Mouse (Mus musculus) embryonic facial prominence, embryonic 11.5 days (tissue): ENCODE results near the gene Enho. TPM values are rescaled to one million over a fixed set of nuclear protein-coding genes. Genes with fewer than 3 reads are reported as not detected.

Experiments
- ATAC-seq: fragments of 200-750 bp; cut with Nextera tagmentation; replicated peaks from 2 replicates; pipeline ENCODE4 v1.8.0; 2017; ENCODE audit warnings: low read depth; ENCODE audit not compliant: insufficient number of reproducible peaks, low FRiP score, low TSS enrichment
- DNase-seq: peaks from one replicate; pipeline ENCODE4 v3.0.0-alpha.2; 2015; ENCODE audit warnings: low spot score
- H3K27ac ChIP-seq: fragments of 300-500 bp; sonication (generic); replicated peaks from 2 replicates; pipeline ENCODE4 v1.5.1; 2014; ENCODE audit warnings: mild to moderate bottlenecking, low read depth, low read length, control low read depth
- H3K27me3 ChIP-seq: fragments of 300-500 bp; sonication (generic); 2 replicates; pipeline ENCODE4 v1.6.1; 2014; ENCODE audit warnings: mild to moderate bottlenecking, low read length, moderate library complexity, mixed read lengths; ENCODE audit not compliant: control insufficient read depth, insufficient read depth
- H3K36me3 ChIP-seq: fragments of 300-500 bp; sonication (generic); replicated peaks from 2 replicates; pipeline ENCODE4 v1.6.1; 2014; ENCODE audit warnings: low read depth, mild to moderate bottlenecking, low read length, moderate library complexity, mixed read lengths; ENCODE audit not compliant: control insufficient read depth, insufficient read depth
- H3K4me1 ChIP-seq: fragments of 300-500 bp; sonication (generic); 2 replicates; pipeline ENCODE4 v1.6.1; 2014; ENCODE audit warnings: low read length, mixed read lengths; ENCODE audit not compliant: control insufficient read depth, insufficient read depth
- H3K4me2 ChIP-seq: fragments of 300-500 bp; sonication (generic); 2 replicates; pipeline ENCODE4 v1.6.1; 2014; ENCODE audit warnings: low read depth, mild to moderate bottlenecking, control low read depth, low read length, moderate library complexity
- H3K4me3 ChIP-seq: fragments of 300-500 bp; sonication (generic); 2 replicates; pipeline ENCODE4 v1.5.1; 2014; ENCODE audit warnings: low read depth, low read length, control low read depth
- H3K9ac ChIP-seq: fragments of 300-500 bp; sonication (generic); replicated peaks from 2 replicates; pipeline ENCODE4 v1.6.1; 2014; ENCODE audit warnings: mild to moderate bottlenecking, control low read depth, low read length
- H3K9me3 ChIP-seq: fragments of 300-500 bp; sonication (generic); replicated peaks from 2 replicates; pipeline ENCODE4 v1.6.1; 2016; ENCODE audit warnings: mild to moderate bottlenecking, low read length, inconsistent platforms, mixed read lengths; ENCODE audit not compliant: control insufficient read depth
- WGBS: fragments of 180-500 bp; shearing (Covaris S2); extraction: QIAGEN DNeasy Blood & Tissue Kit; methylation state at CpG from one replicate; pipeline ENCODE4 v1.1.7; 2014; 5-methylcytosine and 5-hydroxymethylcytosine counted together
- polyA plus RNA-seq: library from polyadenylated mRNA; unstranded; fragments of >200 nt; fragmentation: Nextera tagmentation; extraction: Ambion mirVana; gene quantifications from 2 replicates; pipeline ENCODE4 v1.2.1, GENCODE M21; 2014

Gene Enho
- polyA plus RNA-seq, 1 experiment from 2014 or later = 19.9 TPM

- WGBS = 73% methylated on average over 10 of the region's 10 CpGs
- no peak for ATAC-seq
- DNase-seq = no peak
- no peak overlapping the region for H3K27ac ChIP-seq
- H3K4me1 ChIP-seq = peaks cover 11% of the 10 kb centered on the region
- no peak overlapping the region for H3K9ac ChIP-seq
- no peak overlapping the region for H3K4me2 ChIP-seq
- no peak overlapping the region for H3K4me3 ChIP-seq
- H3K36me3 ChIP-seq = no peaks in the 10 kb centered on the region; the same call in 1 of the 2 replicates
- no peaks in the 10 kb centered on the region for H3K27me3 ChIP-seq
- H3K9me3 ChIP-seq = no peaks in the 10 kb centered on the region
These were observed 41.8 kb upstream of the Enho start for GRCm38 (mm10) chr4:41681947-41682346.

- Histone ChIP-seq H3K4me3 (no peak overlapping the region), H3K9ac (no peak overlapping the region), H3K27ac (no peak overlapping the region), H3K9me3 (no peaks in the 10 kb centered on the region), H3K4me2 (no peak overlapping the region), H3K27me3 (no peaks in the 10 kb centered on the region), H3K4me1 (peaks cover 12% of the 10 kb centered on the region), H3K36me3 (no peaks in the 10 kb centered on the region; the same call in 1 of the 2 replicates)
- no peak for ATAC-seq
- WGBS = 61% methylated on average over 4 of the region's 4 CpGs
- no peak for DNase-seq
These were observed 41.1 kb upstream of the Enho start for GRCm38 (mm10) chr4:41681176-41681575.

- Histone ChIP-seq H3K4me3 (no peak overlapping the region), H3K27ac (no peak overlapping the region), H3K27me3 (no peaks in the 10 kb centered on the region), H3K4me1 (peaks cover 12% of the 10 kb centered on the region), H3K9ac (no peak overlapping the region), H3K9me3 (no peaks in the 10 kb centered on the region), H3K4me2 (no peak overlapping the region), H3K36me3 (no peaks in the 10 kb centered on the region; the same call in 1 of the 2 replicates)
- DNase-seq (no peak), ATAC-seq (no peak)
- 44% methylated on average over 1 of the region's 2 CpGs for WGBS
These were observed 39.2 kb upstream of the Enho start for GRCm38 (mm10) chr4:41679291-41679690.

GRCm38 (mm10) chr4:41678863-41679262 is 38.7 kb upstream of the Enho start:
- Histone ChIP-seq H3K4me2 (no peak overlapping the region), H3K4me3 (no peak overlapping the region), H3K27me3 (no peaks in the 10 kb centered on the region), H3K36me3 (no peaks in the 10 kb centered on the region; the same call in 1 of the 2 replicates), H3K27ac (no peak overlapping the region), H3K9me3 (no peaks in the 10 kb centered on the region), H3K4me1 (peaks cover 12% of the 10 kb centered on the region), H3K9ac (no peak overlapping the region)
- ATAC-seq (no peak), DNase-seq (no peak)
- 73% methylated on average over 6 of the region's 6 CpGs for WGBS

- WGBS = 49% methylated on average over 13 of the region's 13 CpGs
- no peak overlapping the region for H3K4me3 ChIP-seq
- H3K4me2 ChIP-seq = no peak overlapping the region
- no peak overlapping the region for H3K27ac ChIP-seq
- H3K4me1 ChIP-seq = peaks cover 13% of the 10 kb centered on the region
- H3K36me3 ChIP-seq = no peaks in the 10 kb centered on the region; the same call in 1 of the 2 replicates
- no peaks in the 10 kb centered on the region for H3K9me3 ChIP-seq
- no peak for DNase-seq
- no peak for ATAC-seq
- no peak overlapping the region for H3K9ac ChIP-seq
- H3K27me3 ChIP-seq = no peaks in the 10 kb centered on the region
These were observed 37.0 kb upstream of the Enho start for GRCm38 (mm10) chr4:41677006-41677629.

- DNase-seq (no peak), ATAC-seq (no peak)
- 63% methylated on average over 17 of the region's 17 CpGs for WGBS
- Histone ChIP-seq H3K27ac (no peak overlapping the region), H3K27me3 (no peaks in the 10 kb centered on the region), H3K9ac (no peak overlapping the region), H3K4me1 (peaks cover 18% of the 10 kb centered on the region), H3K4me3 (no peak overlapping the region), H3K4me2 (no peak overlapping the region), H3K9me3 (no peaks in the 10 kb centered on the region), H3K36me3 (no peaks in the 10 kb centered on the region; the same call in 1 of the 2 replicates)
These were observed 36.3 kb upstream of the Enho start for GRCm38 (mm10) chr4:41676248-41677005.

- H3K9me3 ChIP-seq = no peaks in the 10 kb centered on the region
- peaks cover 15% of the 10 kb centered on the region for H3K4me1 ChIP-seq
- H3K9ac ChIP-seq = no peak overlapping the region
- no peak overlapping the region for H3K27ac ChIP-seq
- H3K4me3 ChIP-seq = no peak overlapping the region
- no peak for DNase-seq
- no peak for ATAC-seq
- 61% methylated on average over 19 of the region's 19 CpGs for WGBS
- no peaks in the 10 kb centered on the region for H3K36me3 ChIP-seq
- no peak overlapping the region for H3K4me2 ChIP-seq
- H3K27me3 ChIP-seq = no peaks in the 10 kb centered on the region
These were observed 33.1 kb upstream of the Enho start for GRCm38 (mm10) chr4:41673186-41673585.

- Histone ChIP-seq H3K9me3 (no peaks in the 10 kb centered on the region), H3K36me3 (peaks cover 2% of the 10 kb centered on the region; the same call in 1 of the 2 replicates), H3K4me3 (no peak overlapping the region), H3K27ac (0 out of 2 replicates have a peak overlapping the region, but pooled peaks have one; percentile 47), H3K27me3 (no peaks in the 10 kb centered on the region), H3K4me2 (no peak overlapping the region), H3K9ac (peak overlapping the region; percentile 9; the same call in 1 of the 2 replicates), H3K4me1 (peaks cover 15% of the 10 kb centered on the region)
- ATAC-seq (no peak), DNase-seq (no peak)
- WGBS = 26% methylated on average over 8 of the region's 8 CpGs
These were observed 32.4 kb upstream of the Enho start for GRCm38 (mm10) chr4:41672522-41672963.
